In the genomic region with DNA sequence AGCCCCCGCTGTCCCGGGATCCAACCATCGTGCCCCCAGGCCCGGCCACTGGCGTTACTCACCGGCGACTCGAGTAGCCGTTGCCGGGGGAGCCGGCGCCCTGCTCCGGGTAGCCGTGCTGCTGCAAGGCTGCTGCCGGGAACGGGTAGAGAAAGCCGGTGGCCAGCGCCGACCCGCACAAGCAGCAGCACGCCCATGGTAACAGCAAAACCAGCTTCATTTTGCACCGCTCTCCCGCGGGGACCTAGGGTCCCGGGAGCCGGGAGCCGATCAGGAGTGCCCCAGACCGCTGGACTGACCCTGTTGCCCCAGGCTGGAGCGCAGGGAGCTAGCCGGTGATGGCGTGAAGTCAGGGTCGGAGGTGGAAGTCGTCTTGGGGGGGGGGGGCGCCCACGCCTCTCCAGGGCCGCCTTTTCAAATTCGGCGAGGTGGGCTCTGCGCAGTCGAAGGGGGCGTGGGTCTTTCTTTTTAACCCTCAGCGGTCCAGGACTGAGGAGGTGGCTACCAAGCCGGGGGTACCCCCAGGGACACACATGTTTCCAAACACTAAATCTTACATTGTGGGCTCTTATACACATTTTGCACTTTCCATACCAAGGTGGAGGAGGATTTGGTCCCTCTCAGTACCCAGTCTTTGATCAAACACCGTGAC, we compare ENCODE assay signal across 8 mouse cellular contexts. TPM values are rescaled to one million over a fixed set of nuclear protein-coding genes. Genes with fewer than 3 reads are reported as not detected.
DNase-seq lines count a peak whose midpoint lies in the region; ATAC-seq lines count a peak whose summit lies in the region.

A gene (minus strand): TSS at position 422 of the 652 bp plus-strand sequence.

- no peaks in the 10 kb centered on the region for H3K36me3 ChIP-seq in neural tube, embryonic 12.5 days

- ATAC-seq in neural tube, embryonic 12.5 days (ENCODE audit: low FRiP score, low read depth), result no peak
- ATAC-seq in megakaryocyte progenitor cell, adult 5-6 weeks (replicated peaks; ENCODE audit: poor library complexity), result no peak

- under 1% methylated on average over 44 of the region's 44 CpGs for WGBS in neural tube, embryonic 12.5 days

- H3K9me3 ChIP-seq in neural tube, embryonic 12.5 days, result no peaks in the 10 kb centered on the region

- H3K4me1 ChIP-seq in neural tube, embryonic 12.5 days, result 0 out of 2 replicates have a peak, but pooled peaks cover 9% of the 10 kb centered on the region

- H3K9ac ChIP-seq in neural tube, embryonic 12.5 days, result peak within 1 kb of the TSS; percentile 81

- H3K27ac ChIP-seq in neural tube, embryonic 12.5 days, result no peak within 1 kb of the TSS

- H3K27me3 ChIP-seq in neural tube, embryonic 12.5 days (replicated peaks), result peaks cover 23% of the 10 kb centered on the region

- no peak for DNase-seq in layer of hippocampus, postnatal 14 days (ENCODE audit: low spot score in 2 of 2)
- DNase-seq in layer of hippocampus, adult 8-10 months (ENCODE audit: low spot score in 2 of 2), result no peak
- DNase-seq in embryo, embryonic 9.5 days (ENCODE audit: extremely low spot score), result peak; percentile 73
- DNase-seq in frontal cortex, postnatal 36 days (ENCODE audit: low spot score in 2 of 2), result peak; percentile 13 to 22
- peak in 1 of 2 experiments; percentile 63 for DNase-seq in left cerebral cortex, postnatal 10 days (ENCODE audit: extremely low spot score in 1 of 2, low spot score in 2 of 2)
- no peak for DNase-seq in Muller cell, postnatal 12 days (ENCODE audit: inconsistent ontology term)

- peak within 1 kb of the TSS; percentile 59 for H3K4me3 ChIP-seq in neural tube, embryonic 12.5 days

- intact Hi-C loops in left cerebral cortex, postnatal 10 days (cut with DNase I), result loop anchor here (5.0 kb wide), 1 partner anchor 46 kb away; no protein-coding TSS in a partner anchor

- peak within 1 kb of the TSS; percentile 87 for H3K4me2 ChIP-seq in neural tube, embryonic 12.5 days (replicated peaks)

RNA-seq across cellular contexts. Expression of the gene that starts here (rescaled TPM):
- 10 to 100 TPM; 12.0 to 13.8 TPM for total RNA-seq in layer of hippocampus, postnatal 14 days (2021)
- 1 to 10 TPM; 4.0 to 4.7 (median 4.5) TPM for total RNA-seq in layer of hippocampus, adult 8-10 months (2022)
- 10 to 100 TPM; 24.8 to 25.3 TPM for total RNA-seq in left cerebral cortex, postnatal 10 days (2021)
- 67.9 and 74.6 TPM in 2 replicates for polyA plus RNA-seq in neural tube, embryonic 12.5 days (2016; fragmentation: Nextera tagmentation; extraction: Ambion mirVana)
- total RNA-seq in megakaryocyte progenitor cell, adult 5-6 weeks (2015), result not detected in 2 replicates
- not detected in 2 replicates for total RNA-seq in megakaryocyte progenitor cell, adult 5-6 weeks (2017)

Comparison
In these comparisons a context has a peak if more than half of its experiments do, and no peak if none do; other contexts are left out.
1. RNA of the gene that starts here (total RNA-seq): 24.8 to 25.3 TPM in left cerebral cortex, postnatal 10 days, 12.0 to 13.8 TPM in layer of hippocampus, postnatal 14 days and 4.0 to 4.7 TPM in layer of hippocampus, adult 8-10 months; not detected in megakaryocyte progenitor cell, adult 5-6 weeks; every median in the first group is over 4 times any median in the second.
2. DNase-seq: peak in embryo, embryonic 9.5 days (single experiment) and frontal cortex, postnatal 36 days (2 of 2); none in layer of hippocampus, postnatal 14 days (0 of 2), layer of hippocampus, adult 8-10 months (0 of 2) and Muller cell, postnatal 12 days (single experiment).